Mouse (Mus musculus): Measurements from ENCODE around the gene Rtn4ip1. TPM values are rescaled to one million over a fixed set of nuclear protein-coding genes. Genes with fewer than 3 reads are reported as not detected.
A peak's percentile ranks its signal among the peaks of the same experiment; 100 is the strongest.

Rtn4ip1 gene
- polyA plus RNA-seq, 1 experiment from 2014 or later = 15.8 TPM

DNA sequence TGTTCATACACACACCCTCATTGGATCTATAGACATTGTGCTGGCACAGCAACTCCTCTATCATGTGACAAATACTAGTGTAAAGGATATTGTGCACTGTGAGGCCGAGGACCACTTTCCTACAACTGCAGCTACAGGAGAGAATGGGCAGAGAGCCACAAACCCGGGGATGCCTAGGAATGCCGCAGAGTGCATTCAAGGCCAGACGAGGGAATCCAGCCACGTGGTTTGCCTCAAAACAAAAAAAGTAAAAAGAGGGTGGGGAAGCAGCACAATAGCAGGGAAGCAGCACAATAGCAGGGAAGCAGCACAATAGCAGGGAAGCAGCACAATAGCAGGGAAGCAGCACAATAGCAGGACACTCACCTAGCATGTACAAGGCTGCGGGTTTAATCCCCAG lies 91.6 kb downstream of the Rtn4ip1 start:
- 6% methylated on average over 6 of the region's 6 CpGs for WGBS
- H3K4me1 ChIP-seq (replicated peaks) = no peaks in the 10 kb centered on the region
- H3K27ac ChIP-seq (replicated peaks) = no peak overlapping the region
- peak; percentile 42; the same call in 1 of the 2 replicates for ATAC-seq (ENCODE audit: low FRiP score, low read depth)
- no peaks in the 10 kb centered on the region for H3K27me3 ChIP-seq
- no peaks in the 10 kb centered on the region for H3K9me3 ChIP-seq
- no peak overlapping the region for H3K4me2 ChIP-seq
- H3K4me3 ChIP-seq = no peak overlapping the region
- no peak overlapping the region for H3K9ac ChIP-seq
- H3K36me3 ChIP-seq = no peaks in the 10 kb centered on the region

DNA sequence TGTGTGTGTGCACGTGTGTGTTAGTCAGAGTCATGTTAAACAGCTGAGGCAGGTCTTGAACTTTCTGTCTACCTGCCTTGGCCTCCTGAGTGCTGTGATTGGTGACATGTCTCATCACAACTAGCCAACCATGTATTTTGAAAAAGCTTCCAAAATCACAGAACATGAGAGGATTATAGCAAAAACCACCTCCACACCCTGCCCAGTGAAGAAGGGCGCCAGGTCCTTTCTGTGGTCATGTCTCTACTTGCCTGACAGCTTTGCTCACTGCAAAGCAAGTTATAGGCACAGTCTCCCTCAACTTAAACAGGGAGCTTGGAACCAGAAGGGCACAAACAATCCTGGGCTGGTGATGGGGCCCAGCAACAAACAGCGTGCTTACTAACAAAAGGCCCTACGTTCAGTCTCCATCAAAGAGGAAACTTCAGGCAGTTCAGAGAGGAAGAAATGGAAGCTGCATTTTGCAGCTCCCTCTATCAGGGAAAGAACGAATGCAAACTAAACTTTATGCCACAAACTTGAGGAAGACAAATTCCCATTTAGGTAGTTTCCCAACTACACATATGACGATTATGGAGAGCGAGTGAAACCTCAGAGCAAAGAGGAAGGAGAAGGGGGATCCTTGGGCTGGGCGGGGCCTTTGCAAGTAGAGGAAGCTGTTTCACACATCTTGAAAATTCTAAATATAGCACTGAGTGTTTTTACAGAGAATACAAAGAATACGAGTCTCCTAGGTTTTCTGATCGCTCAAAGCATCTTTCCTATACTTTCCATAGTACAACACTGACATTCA lies 94.4 kb downstream of the Rtn4ip1 start:
- WGBS = 82% methylated on average over 10 of the region's 10 CpGs
- no peak overlapping the region for H3K4me3 ChIP-seq
- H3K27me3 ChIP-seq = peaks cover 3% of the 10 kb centered on the region
- no peaks in the 10 kb centered on the region for H3K36me3 ChIP-seq
- H3K9ac ChIP-seq = no peak overlapping the region
- ATAC-seq (ENCODE audit: low FRiP score, low read depth) = no peak
- H3K4me2 ChIP-seq = no peak overlapping the region
- H3K4me1 ChIP-seq (replicated peaks) = no peaks in the 10 kb centered on the region
- H3K27ac ChIP-seq (replicated peaks) = no peak overlapping the region
- no peaks in the 10 kb centered on the region for H3K9me3 ChIP-seq

DNA sequence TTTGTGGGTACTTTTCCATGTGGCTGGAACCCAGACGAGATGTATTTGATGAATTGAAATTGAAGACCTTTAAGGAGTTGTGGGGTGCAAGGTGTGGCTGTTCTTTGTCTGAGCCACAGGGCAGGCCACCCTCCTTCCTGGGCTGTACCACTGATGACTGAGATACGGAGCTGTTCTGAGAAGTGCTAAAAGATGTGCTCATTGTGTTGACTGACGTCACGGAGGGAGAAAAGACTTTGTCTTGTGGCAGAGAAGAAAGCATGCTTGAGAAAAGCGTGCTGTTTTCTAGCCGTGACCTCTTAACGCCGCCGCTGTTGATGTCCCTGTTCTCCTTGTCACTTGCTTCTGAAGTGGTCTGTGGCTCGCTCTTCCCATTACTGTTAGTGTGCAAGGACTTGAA lies 95.7 kb downstream of the Rtn4ip1 start:
- H3K27me3 ChIP-seq = peaks cover 15% of the 10 kb centered on the region
- H3K9me3 ChIP-seq = no peaks in the 10 kb centered on the region
- H3K36me3 ChIP-seq = no peaks in the 10 kb centered on the region
- no peaks in the 10 kb centered on the region for H3K4me1 ChIP-seq (replicated peaks)
- H3K9ac ChIP-seq = no peak overlapping the region
- 84% methylated on average over 10 of the region's 10 CpGs for WGBS
- no peak for ATAC-seq (ENCODE audit: low FRiP score, low read depth)
- H3K4me3 ChIP-seq = no peak overlapping the region
- H3K27ac ChIP-seq (replicated peaks) = no peak overlapping the region
- no peak overlapping the region for H3K4me2 ChIP-seq

DNA sequence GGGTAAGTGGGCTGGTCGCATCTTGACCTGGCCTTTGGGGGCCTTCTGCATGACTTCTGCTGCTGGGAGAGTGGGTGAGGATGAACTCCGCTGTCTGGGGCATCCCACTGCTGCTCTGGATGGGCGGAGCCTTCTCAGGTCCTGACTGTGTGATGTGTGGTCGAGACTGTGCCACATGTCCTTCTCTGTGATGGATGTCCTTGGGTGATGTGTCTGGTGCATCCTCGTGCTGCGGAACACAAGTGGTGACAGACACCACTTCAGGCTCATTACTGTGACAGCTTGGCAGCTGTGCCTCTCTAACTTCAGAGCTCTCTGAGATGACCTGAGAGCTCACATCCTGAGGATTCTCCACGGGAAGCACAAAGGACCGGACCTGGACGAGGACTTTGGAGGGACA lies 96.4 kb downstream of the Rtn4ip1 start:
- no peak for ATAC-seq (ENCODE audit: low FRiP score, low read depth)

DNA sequence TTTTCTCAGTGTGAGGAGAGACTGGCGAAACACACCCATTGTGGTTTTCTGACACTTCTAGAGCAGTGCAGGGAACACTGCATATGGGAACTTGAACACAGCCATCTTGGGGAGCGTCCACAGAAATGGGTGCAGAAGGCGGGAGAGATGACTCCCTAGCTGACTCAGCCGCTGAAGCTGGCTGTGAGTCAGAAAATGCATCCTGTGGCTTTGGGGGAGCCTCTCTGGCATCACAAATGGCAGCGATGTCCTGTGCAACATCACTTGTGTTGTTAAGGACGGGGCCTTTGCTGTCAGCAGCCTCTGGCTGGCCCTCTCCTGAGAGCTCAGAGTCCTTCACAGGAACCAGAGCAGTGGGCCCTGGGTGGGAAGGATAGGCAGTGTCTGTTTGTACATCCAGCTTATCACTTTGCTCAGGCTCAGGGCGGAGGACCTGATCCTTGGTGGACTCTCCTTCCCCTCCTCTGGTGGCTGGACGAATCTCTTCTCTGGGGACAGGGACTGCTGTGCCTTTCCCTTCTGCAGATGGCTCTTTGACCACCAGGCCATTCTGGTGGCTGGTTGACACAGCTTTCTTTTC lies 97.0 kb downstream of the Rtn4ip1 start:
- Histone ChIP-seq H3K27me3 (peaks cover 28% of the 10 kb centered on the region), H3K4me3 (no peak overlapping the region), H3K9ac (no peak overlapping the region), H3K4me2 (no peak overlapping the region), H3K36me3 (no peaks in the 10 kb centered on the region), H3K9me3 (no peaks in the 10 kb centered on the region), H3K27ac (replicated peaks) (no peak overlapping the region), H3K4me1 (replicated peaks) (peaks cover 5% of the 10 kb centered on the region)
- 86% methylated on average over 8 of the region's 8 CpGs for WGBS
- no peak for ATAC-seq (ENCODE audit: low FRiP score, low read depth)

More for the DNA sequence above, 96.4 kb downstream of the Rtn4ip1 start:
- Histone ChIP-seq H3K36me3 (no peaks in the 10 kb centered on the region), H3K4me1 (replicated peaks) (no peaks in the 10 kb centered on the region), H3K27ac (replicated peaks) (no peak overlapping the region), H3K27me3 (peaks cover 23% of the 10 kb centered on the region), H3K4me2 (no peak overlapping the region), H3K9ac (no peak overlapping the region), H3K9me3 (no peaks in the 10 kb centered on the region), H3K4me3 (no peak overlapping the region)
- 71% methylated on average over 9 of the region's 9 CpGs for WGBS

DNA sequence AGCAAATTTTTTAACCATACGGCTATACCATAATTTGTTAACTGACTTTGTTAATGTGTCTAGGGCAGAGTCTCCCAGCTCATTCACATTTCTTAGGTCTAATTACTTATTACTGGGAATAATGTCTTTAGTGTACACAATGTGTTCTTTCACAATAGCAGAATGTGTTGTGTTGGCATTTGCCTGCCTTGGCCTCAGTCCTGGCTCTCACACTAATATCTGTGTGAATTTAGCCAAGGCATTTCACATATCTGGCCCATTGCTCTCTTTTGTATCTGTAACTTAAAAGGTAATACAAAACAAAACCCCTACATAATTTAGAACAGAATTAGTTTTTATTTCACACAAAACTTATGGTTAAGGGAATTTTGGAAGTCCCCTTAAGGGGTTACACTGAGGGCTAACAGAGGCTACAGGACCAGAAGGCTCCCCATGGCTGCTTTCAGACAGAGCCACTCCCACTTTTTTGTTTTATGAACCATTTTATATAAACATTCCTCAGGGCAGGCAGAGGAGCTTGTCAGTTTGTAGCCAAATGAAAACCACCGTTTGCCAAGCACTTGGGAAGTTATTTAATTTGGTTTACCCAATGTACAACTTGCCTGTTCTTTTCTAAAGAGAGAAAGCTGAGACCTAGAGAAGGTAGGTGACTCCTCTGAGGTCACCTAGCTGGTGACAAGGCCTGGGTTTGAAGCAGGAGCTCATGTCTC lies 98.7 kb downstream of the Rtn4ip1 start:
- peaks cover 15% of the 10 kb centered on the region for H3K4me1 ChIP-seq (replicated peaks)
- no peak overlapping the region for H3K4me2 ChIP-seq
- H3K27me3 ChIP-seq = peaks cover 43% of the 10 kb centered on the region
- no peak overlapping the region for H3K27ac ChIP-seq (replicated peaks)
- H3K9ac ChIP-seq = no peak overlapping the region
- H3K36me3 ChIP-seq = no peaks in the 10 kb centered on the region
- 59% methylated on average over 2 of the region's 2 CpGs for WGBS
- no peak for ATAC-seq (ENCODE audit: low FRiP score, low read depth)
- no peaks in the 10 kb centered on the region for H3K9me3 ChIP-seq
- no peak overlapping the region for H3K4me3 ChIP-seq

DNA sequence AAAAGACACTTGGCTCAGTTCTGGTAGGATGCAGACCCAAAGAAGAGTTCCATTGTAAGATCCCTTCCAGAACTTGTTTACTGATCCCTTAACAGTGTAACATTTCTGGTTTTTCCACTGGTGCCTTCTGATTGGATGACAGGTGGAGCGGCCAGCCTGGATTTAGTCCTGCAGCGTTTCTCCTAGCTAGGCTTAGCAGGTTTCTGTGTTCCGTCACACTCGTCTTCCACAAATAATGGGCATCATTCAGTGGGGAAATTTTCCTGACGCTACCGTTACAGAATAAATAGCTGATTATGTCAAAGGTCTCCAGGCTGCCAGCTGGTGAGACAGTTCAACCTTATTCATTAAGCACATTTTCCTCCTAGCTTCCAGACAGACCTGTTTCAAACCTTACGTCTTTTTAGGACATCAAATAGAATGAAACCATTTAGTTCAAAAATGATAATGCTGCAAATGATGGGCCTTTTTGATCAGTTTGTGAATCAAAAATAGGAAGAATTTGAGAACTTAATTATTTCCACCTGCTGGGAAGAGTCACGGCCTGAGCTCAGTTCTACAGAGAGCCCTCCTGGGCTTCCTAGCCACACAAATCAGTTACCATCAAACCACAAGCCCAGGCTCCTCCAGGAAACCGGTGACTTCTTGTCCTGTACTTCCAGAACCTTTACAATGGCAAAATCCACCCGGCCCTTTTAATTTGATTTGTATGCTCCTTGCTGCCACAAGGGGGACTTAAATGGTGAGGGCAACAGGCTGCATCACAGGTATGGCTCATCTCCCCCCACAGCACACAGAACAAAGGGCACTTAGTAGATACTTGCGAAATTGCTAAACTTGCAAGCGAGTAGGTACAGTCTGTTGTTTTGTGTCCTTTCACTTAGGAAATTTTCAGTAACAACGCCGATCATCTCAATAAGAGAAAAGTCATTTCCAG lies 100.7 kb downstream of the Rtn4ip1 start:
- H3K36me3 ChIP-seq = no peaks in the 10 kb centered on the region
- peaks cover 61% of the 10 kb centered on the region for H3K27me3 ChIP-seq
- H3K9ac ChIP-seq = no peak overlapping the region
- H3K4me2 ChIP-seq = no peak overlapping the region
- H3K27ac ChIP-seq (replicated peaks) = no peak overlapping the region
- WGBS = 18% methylated on average over 14 of the region's 14 CpGs
- no peak for ATAC-seq (ENCODE audit: low FRiP score, low read depth)
- H3K4me3 ChIP-seq = no peak overlapping the region
- no peaks in the 10 kb centered on the region for H3K9me3 ChIP-seq
- H3K4me1 ChIP-seq (replicated peaks) = peaks cover 27% of the 10 kb centered on the region

DNA sequence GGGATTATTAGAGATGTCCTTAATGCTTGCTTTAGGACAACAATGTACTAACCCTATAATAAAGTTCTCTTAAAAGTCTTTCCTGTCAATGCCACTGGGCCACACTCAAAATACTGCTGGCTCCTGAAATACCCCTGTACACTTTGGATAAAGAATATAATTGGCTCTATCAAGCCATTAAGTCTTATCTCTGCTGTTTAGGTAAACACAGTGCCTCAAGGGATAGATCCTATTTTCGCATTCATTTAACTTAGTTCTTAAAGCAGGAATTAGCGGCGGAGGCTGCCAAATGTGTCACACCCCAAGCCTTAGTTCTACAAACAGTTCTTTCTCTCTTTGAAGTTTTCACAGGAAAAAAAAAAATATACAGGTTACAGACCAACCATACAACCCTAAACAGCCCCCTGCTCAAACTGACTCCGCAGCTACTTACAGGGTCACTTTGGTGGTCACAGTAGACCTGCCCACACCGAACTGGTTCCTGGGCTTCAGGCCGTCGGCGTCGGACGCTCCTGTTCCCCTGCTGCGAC lies 101.5 kb downstream of the Rtn4ip1 start:
- H3K9me3 ChIP-seq = no peaks in the 10 kb centered on the region
- peak overlapping the region; percentile 40 for H3K4me3 ChIP-seq
- no peak for ATAC-seq (ENCODE audit: low FRiP score, low read depth)
- no peak overlapping the region for H3K27ac ChIP-seq (replicated peaks)
- H3K4me1 ChIP-seq (replicated peaks) = peaks cover 27% of the 10 kb centered on the region
- peak overlapping the region; percentile 63 for H3K4me2 ChIP-seq
- 4% methylated on average over 11 of the region's 11 CpGs for WGBS
- peaks cover 62% of the 10 kb centered on the region for H3K27me3 ChIP-seq
- H3K36me3 ChIP-seq = no peaks in the 10 kb centered on the region
- H3K9ac ChIP-seq = peak overlapping the region; percentile 17; the same call in 1 of the 2 replicates

DNA sequence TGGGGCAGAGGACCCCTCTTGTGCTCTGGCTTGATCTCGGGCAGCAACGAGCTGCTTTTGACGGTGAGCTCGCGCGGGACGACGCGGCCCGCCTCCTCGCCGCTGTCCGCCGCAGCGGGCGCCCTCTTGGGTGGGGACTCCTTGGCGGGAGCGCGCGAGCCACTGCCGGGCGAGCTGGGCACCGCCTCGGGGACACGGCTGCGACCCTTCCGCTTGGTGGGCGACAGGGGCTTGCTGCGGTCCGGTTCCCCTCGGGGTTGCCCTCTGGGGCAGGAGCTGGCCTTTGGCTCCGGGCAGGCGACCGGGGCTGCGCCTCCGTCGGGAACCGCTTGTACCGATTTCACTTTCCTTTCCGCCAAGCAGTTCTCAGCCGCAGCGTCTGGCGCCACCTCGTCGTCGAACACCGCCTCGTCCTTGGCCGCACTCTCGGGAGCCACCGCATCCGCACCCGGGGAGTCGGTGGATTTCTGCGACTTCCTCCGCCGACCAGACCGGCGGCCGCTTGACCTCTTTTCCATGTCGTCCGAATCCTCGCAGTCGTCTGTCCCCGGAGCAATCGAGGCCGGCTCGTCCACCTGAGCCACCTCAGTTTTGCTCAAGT lies 102.0 kb downstream of the Rtn4ip1 start:
- no peak overlapping the region for H3K27ac ChIP-seq (replicated peaks)
- no peaks in the 10 kb centered on the region for H3K36me3 ChIP-seq
- peak overlapping the region; percentile 17 for H3K9ac ChIP-seq
- ATAC-seq (ENCODE audit: low FRiP score, low read depth) = no peak; the same call in 1 of the 2 replicates
- WGBS = under 1% methylated on average over 68 of the region's 68 CpGs
- no peaks in the 10 kb centered on the region for H3K9me3 ChIP-seq
- peak overlapping the region; percentile 63 for H3K4me2 ChIP-seq
- peaks cover 63% of the 10 kb centered on the region for H3K27me3 ChIP-seq
- H3K4me3 ChIP-seq = peak overlapping the region; percentile 40
- peaks cover 27% of the 10 kb centered on the region for H3K4me1 ChIP-seq (replicated peaks)

DNA sequence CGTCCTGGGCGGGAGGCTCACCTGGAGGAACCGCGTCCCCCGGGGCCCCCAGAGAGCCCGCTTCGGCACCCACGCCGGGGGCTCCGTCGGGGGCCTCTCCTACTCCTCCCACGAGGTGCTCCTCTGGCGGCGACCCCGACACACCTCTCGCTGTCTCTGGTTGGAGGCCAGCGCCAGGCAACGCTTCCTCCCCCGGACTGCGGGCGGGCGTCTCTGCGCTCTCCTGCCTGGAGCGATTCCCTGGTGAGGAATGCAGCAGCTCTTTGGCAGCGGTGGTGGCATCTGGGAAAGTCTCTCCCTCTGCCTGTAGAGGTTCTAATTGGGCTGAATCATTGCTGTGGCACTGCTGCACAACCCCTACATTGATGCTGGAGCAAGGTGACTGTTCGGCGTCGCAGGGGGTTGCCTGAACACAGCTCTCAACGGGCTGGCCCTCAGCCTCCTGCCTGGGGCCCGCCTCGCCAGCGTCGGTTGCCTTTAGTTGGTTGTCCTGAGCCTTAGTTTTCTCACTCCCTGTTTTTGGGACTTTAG lies 102.7 kb downstream of the Rtn4ip1 start:
- Histone ChIP-seq H3K4me1 (replicated peaks) (peaks cover 27% of the 10 kb centered on the region), H3K4me2 (peak overlapping the region; percentile 63), H3K4me3 (peak overlapping the region; percentile 40), H3K36me3 (no peaks in the 10 kb centered on the region), H3K9me3 (no peaks in the 10 kb centered on the region), H3K27ac (replicated peaks) (no peak overlapping the region), H3K27me3 (peaks cover 67% of the 10 kb centered on the region), H3K9ac (no peak overlapping the region)
- WGBS = under 1% methylated on average over 33 of the region's 33 CpGs
- no peak for ATAC-seq (ENCODE audit: low FRiP score, low read depth)
